Mouse (Mus musculus): ENCODE measurements around the gene Nus1.
A peak's percentile ranks its signal among the peaks of the same experiment; 100 is the strongest.

The Nus1 gene

DNA sequence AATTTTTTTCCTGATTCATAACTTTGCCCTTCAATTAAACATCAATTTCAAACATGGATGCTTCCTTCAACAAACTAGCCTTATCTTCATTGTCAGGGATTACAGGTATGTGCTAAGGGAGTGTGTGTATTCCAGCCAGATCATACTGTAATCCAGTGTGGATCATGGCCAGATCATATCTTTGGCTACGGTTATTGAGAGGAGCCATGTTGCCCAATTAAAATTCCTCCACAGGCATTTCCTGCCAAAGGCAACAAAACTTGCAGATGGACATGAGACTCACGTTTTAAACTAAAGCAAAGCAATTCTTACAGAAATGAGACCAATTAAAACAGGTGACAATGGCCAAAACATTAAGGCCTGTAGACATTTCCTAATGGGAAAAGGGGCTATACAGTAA is 889 bp upstream of the Nus1 start:
- no peak for DNase-seq (ENCODE audit: extremely low spot score, low read depth, low spot score)

DNA sequence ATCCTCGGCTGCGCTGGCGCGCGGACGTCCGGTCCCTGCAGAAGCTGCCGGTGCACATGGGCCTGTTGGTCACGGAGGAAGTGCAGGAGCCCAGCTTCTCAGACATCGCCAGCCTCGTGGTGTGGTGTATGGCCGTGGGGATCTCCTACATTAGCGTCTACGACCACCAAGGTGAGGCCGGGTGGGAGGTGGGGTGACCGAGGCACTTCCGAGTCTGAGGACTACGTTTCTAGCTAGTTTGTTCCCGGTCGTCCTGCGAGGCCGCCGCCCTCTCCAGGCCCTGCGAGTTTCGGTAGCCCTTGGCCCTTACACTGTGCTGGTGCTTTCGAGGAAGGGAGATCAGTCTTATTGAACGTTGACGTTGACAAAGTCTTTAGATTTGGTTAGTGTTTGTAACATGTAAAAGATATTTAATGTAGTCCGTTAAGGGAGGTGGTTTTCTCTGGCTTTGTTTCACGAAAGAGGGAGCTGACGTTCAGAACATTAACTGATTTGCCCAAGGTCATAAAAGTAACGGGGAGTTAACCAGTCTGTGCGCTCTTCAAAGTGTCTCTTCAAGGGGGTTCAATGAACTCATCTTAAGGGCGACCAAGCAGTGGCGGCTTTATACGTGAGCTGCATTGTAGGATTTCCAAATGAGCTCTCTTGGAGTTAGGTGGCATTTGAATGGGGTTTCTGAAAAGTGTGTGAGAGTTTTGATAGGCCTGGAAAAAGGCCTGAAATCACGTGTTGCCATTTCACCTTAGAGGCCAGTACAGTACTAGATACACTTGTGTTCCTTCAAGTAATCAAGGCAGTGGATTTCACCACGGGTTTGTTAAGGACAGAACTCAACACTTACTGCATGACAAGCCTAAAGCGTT is 882 bp downstream of the Nus1 start:
- DNase-seq (ENCODE audit: extremely low spot score, low read depth, low spot score) = peak; percentile 24

DNA sequence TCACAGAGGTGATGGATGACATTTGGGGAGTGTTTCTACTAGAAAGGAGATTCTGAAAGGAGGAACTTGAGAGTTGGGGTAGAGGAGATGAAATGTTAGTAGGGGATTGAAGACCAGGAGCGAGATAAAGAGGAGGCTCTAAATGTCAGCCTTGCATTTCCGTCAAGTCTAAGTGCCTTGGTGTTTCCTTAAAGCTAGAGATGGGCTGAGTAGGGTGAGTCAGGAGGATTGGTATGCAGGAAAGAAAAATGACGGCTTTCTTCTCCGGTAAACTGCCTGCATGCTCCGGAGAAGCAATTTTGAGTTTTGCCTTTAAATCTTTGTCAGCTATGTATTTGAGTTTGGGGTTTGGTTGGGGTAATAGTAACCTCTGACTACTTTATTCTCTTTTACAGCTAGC is 1.6 kb downstream of the Nus1 start:
- DNase-seq (ENCODE audit: extremely low spot score, low read depth, low spot score) = no peak

DNA sequence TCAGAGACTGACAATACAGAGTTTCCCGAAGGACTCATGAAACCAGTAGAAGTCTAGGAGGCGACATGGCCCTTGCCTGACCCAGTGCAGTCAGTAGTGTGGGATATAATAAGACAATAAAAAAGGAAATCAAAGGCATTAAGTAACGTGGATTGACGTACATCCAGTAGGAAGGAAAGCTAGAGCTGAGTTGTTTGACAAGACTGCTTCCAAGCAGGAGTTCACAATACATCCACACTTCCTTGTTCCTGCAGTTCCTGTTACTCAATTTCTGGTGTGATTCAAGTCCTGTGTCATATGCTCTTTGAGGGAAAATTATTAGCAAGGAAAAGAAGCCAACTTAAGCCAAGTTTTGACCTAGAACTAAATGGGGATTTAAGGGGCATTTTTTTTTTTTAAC is 2.1 kb downstream of the Nus1 start:
- no peak for DNase-seq (ENCODE audit: extremely low spot score, low read depth, low spot score)

DNA sequence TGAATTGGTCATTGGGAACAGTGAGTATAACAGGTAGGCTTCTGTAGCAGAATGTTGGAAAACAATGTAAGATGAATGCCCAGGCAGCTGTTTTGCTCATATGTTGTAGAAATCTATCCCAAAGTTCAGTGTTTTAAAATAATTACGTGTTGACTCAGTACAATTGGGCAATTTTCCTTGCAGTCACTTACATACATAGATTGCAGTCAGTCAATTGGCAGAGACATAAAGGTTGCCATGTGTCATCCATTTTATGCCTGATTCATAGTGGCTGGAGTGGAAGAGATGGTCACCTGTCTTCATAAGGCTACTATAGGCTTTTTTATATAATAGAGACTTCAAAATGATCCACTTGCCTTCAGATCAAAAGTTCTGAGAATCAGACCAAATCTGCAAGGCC is 3.2 kb downstream of the Nus1 start:
- no peak for DNase-seq (ENCODE audit: extremely low spot score, low read depth, low spot score)

DNA sequence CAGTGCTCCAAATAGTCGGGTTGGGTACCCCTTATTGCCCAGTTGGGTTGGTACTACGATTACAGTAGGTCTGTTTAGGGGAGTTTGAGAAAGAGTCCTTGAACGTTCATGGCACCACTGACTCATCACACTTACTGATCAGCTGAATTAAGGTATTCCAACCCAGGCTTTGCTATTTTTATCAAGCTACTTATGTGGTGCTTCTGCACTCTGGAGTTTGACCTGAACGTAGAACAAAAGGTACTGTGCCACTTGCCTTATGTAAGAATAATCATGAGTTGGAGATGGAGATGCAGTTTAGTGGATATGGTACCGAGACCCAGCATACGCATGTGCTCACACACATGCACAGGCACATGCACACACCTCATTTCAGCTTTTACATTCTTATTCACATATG is 4.4 kb downstream of the Nus1 start:
- no peak for DNase-seq (ENCODE audit: extremely low spot score, low read depth, low spot score)

DNA sequence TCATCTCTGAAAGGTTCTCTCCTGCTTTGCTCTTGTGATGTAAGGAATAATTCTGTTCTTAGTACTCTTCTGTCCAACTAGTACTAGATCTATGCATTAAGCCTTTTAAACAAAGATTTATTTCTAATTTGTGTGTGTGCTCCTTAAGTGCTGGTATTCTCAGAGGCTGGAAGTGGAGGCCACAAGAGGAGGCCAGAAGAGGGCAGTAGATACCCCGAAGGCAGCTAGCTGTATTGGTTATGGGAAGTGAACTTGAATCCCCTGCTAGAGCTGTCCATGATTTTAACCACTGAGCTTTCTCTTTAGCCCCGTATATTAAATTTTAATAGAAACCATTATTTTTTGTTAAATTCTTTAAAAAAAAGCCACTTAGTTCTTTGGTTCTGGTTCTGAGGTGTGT is 5.8 kb downstream of the Nus1 start:
- DNase-seq (ENCODE audit: extremely low spot score, low read depth, low spot score) = no peak

DNA sequence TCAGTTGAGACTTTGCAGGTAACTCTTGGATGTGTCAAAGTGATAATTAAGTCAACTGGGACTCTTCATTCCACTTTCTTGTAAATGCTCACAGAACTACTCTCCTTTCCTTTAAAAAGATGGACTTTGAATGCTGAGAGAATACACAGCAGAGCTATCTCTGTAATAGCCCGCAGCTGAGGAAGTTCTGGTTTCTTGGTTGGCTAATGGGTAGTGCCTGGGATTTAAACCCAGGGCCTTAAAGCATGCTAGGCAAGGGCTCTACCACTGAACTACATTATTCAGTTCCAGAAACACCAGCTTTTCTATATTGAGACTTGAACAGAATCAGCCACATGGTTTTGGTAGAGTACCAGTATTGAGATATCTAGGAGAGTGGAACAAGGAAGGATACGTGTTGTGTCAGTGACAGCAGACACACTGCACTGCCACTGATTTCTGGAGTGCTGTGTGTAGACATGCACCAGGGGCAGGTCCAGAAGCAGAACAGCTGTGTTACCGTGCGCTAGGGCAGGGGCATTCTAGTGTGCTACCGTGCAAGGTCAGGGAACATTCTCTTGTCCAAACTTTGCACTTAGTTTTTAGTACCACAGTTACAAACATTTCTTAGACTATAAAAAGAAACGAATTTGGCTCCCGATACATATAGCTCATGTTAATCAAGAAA is 9.1 kb downstream of the Nus1 start:
- no peak for DNase-seq (ENCODE audit: extremely low spot score, low read depth, low spot score)

DNA sequence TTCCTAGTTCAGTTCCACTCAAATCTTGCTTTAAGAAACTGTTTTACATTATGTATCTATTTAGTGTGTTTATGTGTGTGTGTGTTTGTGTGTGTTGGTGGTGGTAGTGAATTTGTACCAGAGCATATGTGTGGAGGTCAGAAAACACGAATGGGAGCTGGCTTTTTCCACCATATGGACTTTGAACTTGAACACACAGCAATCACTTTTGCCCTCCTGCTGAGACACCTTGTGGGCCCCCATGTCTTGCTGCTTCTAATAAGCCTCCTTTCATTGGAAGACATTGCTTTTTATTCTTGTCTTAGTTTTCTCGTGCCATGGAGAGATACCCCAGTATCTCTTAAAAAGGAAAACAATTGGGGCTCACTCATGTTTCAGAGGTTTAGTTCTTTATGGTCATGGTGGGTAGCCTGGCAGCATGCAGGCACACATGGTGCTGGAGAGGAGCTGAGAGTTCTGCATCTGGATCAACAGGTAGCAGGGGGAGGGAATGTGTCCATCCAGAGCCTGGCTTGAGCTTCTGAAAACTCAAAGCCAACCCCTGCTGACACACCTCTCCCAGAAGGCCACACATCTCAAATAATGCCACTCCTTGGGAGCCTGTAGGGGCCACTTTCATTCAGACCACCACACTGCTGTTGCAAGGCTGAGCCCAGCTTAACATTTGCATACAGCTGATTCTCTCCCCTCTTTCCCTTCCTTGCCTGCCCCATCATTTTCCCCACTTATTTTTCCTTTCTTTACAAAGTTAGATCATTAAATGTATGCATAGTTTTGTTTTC is 10.5 kb downstream of the Nus1 start:
- DNase-seq (ENCODE audit: extremely low spot score, low read depth, low spot score) = no peak

DNA sequence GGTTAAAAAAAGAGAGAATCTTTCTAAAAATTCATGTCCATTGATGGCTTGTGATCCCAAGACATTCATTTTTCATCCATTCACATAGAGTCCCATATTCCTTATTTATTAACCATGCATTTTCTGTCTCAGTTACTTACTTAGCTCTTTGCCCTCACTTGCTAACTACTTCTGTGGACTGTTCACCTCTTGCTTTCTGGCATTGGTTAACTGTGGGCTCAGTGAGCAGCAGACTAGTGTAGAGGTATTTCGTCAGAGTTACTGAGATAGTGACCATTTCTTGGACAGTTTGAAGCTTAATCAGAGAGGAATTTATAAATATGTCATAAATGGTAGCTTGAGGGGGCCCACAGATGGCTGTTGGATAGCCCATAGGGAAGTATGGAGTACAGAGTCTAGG is 13.6 kb downstream of the Nus1 start:
- no peak for DNase-seq (ENCODE audit: extremely low spot score, low read depth, low spot score)

DNA sequence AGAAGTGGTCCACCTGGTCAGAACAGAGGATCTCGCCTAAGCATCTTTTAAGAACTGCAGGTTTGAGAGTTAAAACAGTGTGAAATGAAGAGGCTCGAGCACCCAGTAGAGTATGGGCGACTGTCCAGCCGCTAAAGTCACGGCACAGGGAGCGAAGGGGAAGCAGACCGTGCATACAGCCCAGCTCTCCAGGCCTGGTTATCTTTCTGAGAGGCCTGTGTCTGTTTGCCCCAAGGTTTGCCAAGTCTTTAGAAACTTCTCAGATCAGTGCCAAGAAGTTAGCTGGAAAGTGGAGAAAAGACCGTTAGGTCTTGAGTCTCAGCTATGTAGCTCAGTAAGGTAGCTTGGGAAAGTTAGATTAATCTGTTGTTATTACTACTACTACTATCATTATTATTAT is 17.5 kb downstream of the Nus1 start:
- DNase-seq (ENCODE audit: extremely low spot score, low read depth, low spot score) = no peak

DNA sequence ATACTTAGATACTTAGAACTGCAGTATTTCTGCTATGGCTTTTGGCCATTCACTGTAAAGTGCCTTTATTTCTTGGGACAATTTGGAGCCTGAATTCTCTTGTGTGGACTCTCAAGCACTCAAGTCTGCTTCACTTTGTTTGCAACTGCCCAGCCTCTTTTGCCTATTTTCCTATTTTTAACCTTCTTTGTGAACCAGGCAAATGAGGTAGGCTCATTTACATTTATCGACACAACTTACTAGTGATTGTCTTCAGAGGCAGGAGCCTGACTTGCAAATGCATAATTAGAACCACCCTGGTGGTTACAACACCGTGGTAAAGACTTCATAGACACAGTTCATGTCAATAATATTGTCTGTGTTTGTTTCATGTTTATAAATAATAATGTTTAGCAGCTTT is 43.3 kb downstream of the Nus1 start:
- DNase-seq (ENCODE audit: extremely low spot score, low read depth, low spot score) = no peak

DNA sequence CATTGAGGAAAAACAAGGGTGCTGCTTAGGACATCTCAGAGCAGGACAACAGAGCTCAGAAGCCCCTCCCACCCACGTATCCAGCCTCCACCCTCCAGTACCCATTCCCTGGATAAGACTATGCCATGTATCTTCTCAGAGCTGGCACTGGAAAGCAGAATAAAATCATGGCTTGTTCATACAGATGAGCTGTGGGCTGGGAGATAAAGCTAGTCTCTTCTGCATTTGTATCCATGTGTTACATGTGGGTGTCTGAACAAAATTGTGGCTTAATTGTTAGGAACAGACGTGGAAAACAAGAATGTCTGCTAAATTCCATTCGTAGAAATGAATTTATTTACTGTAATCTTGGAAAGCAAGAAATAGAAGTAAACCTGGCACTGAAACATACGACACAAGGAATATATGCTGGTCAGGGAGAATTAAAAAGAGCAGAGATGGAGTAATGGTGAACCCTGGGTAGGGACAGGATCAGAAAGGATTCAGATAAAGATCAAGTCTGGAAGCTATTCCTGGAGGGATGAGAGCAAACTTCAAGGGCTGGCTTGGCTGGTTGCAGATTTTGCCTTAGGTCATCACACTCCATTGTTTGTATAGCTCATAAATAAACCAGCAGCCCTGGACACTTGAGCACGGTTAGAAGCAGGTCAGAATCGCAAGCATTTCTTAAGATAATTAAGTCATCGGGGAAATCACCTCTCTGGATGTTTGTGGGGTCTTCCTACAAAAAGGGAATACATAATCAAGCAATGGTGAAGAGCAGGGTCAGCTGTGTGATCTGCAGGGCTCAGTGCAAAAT is 46.8 kb downstream of the Nus1 start:
- DNase-seq (ENCODE audit: extremely low spot score, low read depth, low spot score) = no peak

DNA sequence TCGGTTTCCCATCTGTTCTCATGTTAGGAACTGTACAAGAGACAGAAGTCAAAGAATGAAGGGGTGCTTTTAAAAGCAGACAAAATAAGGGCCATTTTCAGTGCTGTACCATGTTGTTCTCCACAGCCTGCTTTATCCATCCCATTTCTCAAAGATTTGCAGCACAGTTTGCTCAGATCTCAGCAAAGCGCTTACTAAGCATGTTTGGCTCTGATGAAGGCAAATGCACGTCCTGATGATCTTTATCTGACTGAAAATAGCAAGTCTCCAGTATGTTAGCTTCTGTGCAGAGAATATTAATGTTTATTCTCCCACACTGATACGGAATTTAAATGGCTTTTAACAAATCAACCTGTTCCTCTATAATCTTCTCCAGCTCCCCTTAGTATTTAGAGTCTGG is 54.2 kb downstream of the Nus1 start:
- no peak for DNase-seq (ENCODE audit: extremely low spot score, low read depth, low spot score)
